Mouse (Mus musculus) cerebellum, adult 2 months (tissue): Measurements from ENCODE around the gene Gm49340. TPM values are rescaled to one million over a fixed set of nuclear protein-coding genes. Genes with fewer than 3 reads are reported as not detected.

Source experiments
- DNase-seq, 2 experiments: peaks; one replicate each; pipeline ENCODE4 v3.0.0; 2021
- H3K27ac ChIP-seq: fragments of 200-500 bp; 2 replicates; pipeline ENCODE4 v1.5.1; 2012; ENCODE audit warnings: low read length, control low read depth, inconsistent platforms; ENCODE audit not compliant: insufficient read depth
- H3K27me3 ChIP-seq: fragments of 200-500 bp; 2 replicates; pipeline ENCODE4 v1.6.1; 2012; ENCODE audit warnings: inconsistent platforms, mild to moderate bottlenecking, low read length, moderate library complexity; ENCODE audit not compliant: control insufficient read depth, insufficient read depth
- H3K4me1 ChIP-seq: fragments of 200-500 bp; 2 replicates; pipeline ENCODE4 v1.6.1; 2011; ENCODE audit warnings: low read length; ENCODE audit not compliant: control insufficient read depth, insufficient read depth
- H3K4me3 ChIP-seq: fragments of 200-500 bp; replicated peaks from 2 replicates; pipeline ENCODE3; 2011; ENCODE audit warnings: mild to moderate bottlenecking, low read depth, low read length, control low read depth; ENCODE audit not compliant: insufficient read depth
- CTCF ChIP-seq: fragments of 200-500 bp; IDR thresholded peaks from 2 replicates; pipeline ENCODE4 v1.5.1; 2011; ENCODE audit warnings: low read depth, mild to moderate bottlenecking, control low read depth, low read length, moderate library complexity, borderline replicate concordance; ENCODE audit not compliant: insufficient read depth
- POLR2A ChIP-seq: fragments of 200-500 bp; IDR thresholded peaks from 2 replicates; pipeline ENCODE4 v1.6.1; 2011; ENCODE audit warnings: low read length, control low read depth, borderline replicate concordance; ENCODE audit not compliant: insufficient read depth
- WGBS: fragments of 180-500 bp; shearing (Covaris S2); methylation state at CpG from one replicate; pipeline ENCODE4 v1.1.7; 2018; 5-methylcytosine and 5-hydroxymethylcytosine counted together
- polyA plus RNA-seq: library from polyadenylated mRNA; depleted of rRNA; stranded (reverse); fragments of >200 nt; gene quantifications from 2 replicates; pipeline ENCODE4 v1.2.3, GENCODE M21; 2012; rRNA removed

Gm49340 gene
- not detected in 2 replicates for polyA plus RNA-seq

DNA sequence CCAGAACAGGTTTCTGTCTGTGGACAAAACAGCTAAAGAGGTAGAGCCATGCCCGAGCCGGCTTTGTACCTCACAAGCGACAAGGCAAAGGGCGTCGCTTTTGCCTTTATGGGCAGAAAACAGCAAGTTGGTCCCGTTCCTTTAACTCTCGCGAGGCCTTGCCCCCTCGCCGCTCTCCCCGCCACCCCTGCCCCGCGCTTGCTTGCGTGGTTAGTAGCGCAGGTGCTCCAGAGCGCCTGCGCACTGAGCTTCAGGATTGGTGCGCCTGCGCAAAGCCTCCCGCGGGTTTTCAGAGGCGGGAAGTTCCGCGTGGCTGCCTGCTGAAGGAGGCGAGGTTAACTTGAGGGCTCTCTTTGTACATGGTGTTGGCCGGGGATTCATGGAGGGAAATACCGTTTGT is at the start of gene Gm49340, which contains the start of the genes Aspa and Spata22:
TSS of gene Gm49340 (plus strand) at position 300 of the 400 bp plus-strand sequence.
TSS of gene Aspa (minus strand) at position 155 of the 400 bp plus-strand sequence.
TSS of gene Spata22 (plus strand) at position 300 of the 400 bp plus-strand sequence.
- WGBS: 85% methylated on average over 27 of the region's 27 CpGs
- TF ChIP-seq CTCF: no peak
- Histone ChIP-seq H3K4me1 (no peaks in the 10 kb centered on the region), H3K27ac (no peak within 1 kb of the TSS), H3K27me3 (no peaks in the 10 kb centered on the region), H3K4me3 (no peak within 1 kb of the TSS)
- no peak for DNase-seq

DNA sequence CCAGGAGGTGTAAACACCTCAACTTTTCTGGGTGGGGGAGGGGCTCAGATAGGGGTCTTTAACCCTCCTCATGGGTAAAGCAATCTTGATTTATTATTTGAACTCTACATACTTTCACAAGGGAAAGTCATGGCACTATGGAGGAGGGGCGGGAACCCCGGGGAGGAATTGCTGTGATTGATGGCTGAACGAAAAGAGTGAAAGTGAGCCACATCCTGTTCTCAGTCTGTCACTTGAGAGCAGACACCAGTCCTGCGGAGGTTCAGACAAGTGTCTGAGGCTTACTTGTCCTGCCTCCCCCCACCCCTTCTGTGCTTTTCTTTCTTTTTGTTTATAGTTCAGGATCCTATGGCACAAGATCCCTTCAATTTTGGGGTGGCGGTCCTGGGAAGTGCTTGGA is 48.8 kb upstream of the Gm49340 start:
- WGBS: 60% methylated on average over 5 of the region's 5 CpGs
- no peaks in the 10 kb centered on the region for H3K4me1 ChIP-seq
- TF ChIP-seq CTCF (no peak), POLR2A (no peak)

DNA sequence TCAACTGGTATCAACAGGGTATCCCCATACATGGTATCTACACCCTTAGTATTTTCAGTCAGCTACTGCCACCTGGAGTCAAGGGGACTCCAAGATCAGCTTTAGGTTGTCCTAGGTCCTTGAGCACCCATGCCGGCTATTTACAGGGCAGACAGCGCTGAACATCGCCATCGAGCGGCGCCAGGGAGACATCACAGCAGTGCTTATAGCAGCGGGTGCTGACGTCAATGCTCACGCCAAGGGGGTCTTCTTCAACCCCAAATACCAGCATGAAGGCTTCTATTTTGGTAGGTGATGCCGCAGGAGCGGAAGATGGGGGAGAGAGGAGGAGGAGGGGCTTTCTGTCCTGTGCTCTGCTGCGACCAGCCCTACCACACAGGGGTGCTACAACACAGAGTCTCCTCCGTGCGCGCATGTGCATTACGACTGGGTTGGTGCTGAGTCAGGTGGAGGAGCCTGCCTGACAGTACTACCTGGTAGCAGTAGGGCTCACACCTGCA is 48.0 kb upstream of the Gm49340 start:
- WGBS: 2% methylated on average over 16 of the region's 16 CpGs
- no peak overlapping the region for H3K27ac ChIP-seq

More for the DNA sequence above, 48.8 kb upstream of the Gm49340 start:
- no peak for DNase-seq
- no peaks in the 10 kb centered on the region for H3K27me3 ChIP-seq
- no peak overlapping the region for H3K27ac ChIP-seq
- no peak overlapping the region for H3K4me3 ChIP-seq

DNA sequence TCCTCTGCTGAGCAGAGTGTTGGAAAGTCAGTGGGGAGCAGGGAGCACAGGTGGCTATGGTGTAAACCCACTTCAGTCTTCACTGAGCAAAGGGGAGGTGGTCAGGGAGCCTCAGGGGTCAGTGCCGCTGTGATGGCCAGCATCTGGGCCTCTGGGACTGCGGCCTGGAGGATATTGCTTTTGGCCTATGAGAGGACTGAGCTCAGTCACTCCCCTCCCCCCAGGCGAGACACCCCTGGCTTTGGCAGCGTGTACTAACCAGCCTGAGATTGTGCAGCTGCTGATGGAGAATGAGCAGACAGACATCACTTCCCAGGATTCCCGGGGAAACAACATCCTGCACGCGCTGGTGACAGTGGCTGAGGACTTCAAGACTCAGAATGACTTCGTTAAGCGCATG is 46.2 kb upstream of the Gm49340 start:
- no peak for TF ChIP-seq CTCF
- TF ChIP-seq POLR2A: no peak
- H3K4me3 ChIP-seq: no peak overlapping the region
- H3K27ac ChIP-seq: no peak overlapping the region
- H3K4me1 ChIP-seq: no peaks in the 10 kb centered on the region
- DNase-seq: no peak
- no peaks in the 10 kb centered on the region for H3K27me3 ChIP-seq
- 64% methylated on average over 9 of the region's 9 CpGs for WGBS

More for the DNA sequence above, 48.0 kb upstream of the Gm49340 start:
- TF ChIP-seq POLR2A: no peak
- TF ChIP-seq CTCF: peak; percentile 49
- H3K4me1 ChIP-seq: no peaks in the 10 kb centered on the region
- DNase-seq: peak; percentile 61 to 72
- H3K4me3 ChIP-seq: peak overlapping the region; percentile 64
- H3K27me3 ChIP-seq: no peaks in the 10 kb centered on the region

DNA sequence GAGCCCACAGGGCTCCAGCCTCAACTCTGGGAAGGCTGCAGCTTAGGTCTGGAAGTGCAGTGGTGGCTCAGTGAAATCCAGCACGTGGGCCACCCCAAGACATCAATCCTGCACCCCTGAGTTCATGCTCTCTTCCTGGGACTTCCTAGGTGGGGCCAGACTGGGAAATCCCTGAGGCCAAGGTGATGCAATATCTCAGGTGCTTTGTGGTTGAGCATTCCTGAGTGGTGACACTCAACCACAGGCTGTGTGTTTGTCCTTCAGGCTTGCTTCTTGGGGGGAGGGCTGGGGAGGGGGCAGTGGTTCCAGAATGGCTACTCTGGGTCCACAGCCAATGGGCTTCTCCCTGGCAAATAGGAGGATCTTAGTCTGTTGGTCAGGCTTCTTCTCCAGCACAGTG is 45.6 kb upstream of the Gm49340 start:
- Histone ChIP-seq H3K4me3 (no peak overlapping the region), H3K4me1 (no peaks in the 10 kb centered on the region), H3K27me3 (no peaks in the 10 kb centered on the region), H3K27ac (no peak overlapping the region)
- TF ChIP-seq POLR2A (no peak), CTCF (no peak)
- DNase-seq: no peak
- 47% methylated on average over 1 of the region's 1 CpGs for WGBS

DNA sequence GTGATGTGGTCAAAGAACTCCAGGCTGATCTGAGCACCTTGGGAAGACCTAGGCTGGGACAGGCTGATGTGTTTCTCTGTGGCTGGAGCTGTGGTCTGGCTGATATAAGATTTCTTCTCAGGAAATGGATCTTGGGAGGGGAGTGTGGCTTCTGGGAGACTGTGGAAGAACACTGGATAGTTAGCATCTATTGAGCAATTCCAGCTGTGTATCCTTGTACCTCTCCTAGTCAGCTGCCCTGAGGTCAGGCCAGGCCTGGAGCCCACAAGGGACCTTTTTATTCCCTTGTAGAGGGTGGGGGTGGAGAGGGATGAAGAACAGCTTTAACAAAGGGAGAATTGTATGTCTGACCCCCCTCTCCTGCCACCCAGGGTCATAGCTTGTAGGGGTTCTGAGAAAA is 45.2 kb upstream of the Gm49340 start:
- Histone ChIP-seq H3K4me1 (no peaks in the 10 kb centered on the region), H3K27ac (no peak overlapping the region; the same call in 1 of the 2 replicates), H3K27me3 (no peaks in the 10 kb centered on the region), H3K4me3 (no peak overlapping the region)
- DNase-seq: peak in 1 of 2 experiments; percentile 14
- no peak for TF ChIP-seq CTCF
- no peak for TF ChIP-seq POLR2A

DNA sequence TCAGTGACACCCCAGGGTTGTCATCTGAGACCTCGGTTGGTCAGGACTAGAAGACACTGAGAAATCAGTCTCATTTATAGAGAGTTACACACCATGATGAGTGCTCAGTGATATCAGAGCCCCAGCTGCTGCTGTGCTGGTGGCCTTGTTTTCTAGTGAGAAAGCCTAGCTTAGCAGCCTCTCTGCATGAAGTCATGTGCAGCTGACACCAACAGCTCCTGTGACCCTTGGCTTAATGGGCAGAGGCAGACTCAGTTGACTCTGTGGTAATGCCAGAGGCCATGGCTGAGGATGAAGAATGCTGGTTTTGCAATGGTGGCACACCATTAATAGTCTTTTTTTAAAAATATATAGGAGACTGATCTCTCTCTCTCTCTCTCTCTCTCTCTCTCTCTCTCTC is 39.9 kb upstream of the Gm49340 start:
- H3K27me3 ChIP-seq: no peaks in the 10 kb centered on the region
- no peak overlapping the region for H3K4me3 ChIP-seq
- TF ChIP-seq POLR2A: no peak
- TF ChIP-seq CTCF: no peak
- no peak for DNase-seq
- no peaks in the 10 kb centered on the region for H3K4me1 ChIP-seq
- no peak overlapping the region for H3K27ac ChIP-seq
- WGBS: 80% methylated on average over 1 of the region's 1 CpGs

DNA sequence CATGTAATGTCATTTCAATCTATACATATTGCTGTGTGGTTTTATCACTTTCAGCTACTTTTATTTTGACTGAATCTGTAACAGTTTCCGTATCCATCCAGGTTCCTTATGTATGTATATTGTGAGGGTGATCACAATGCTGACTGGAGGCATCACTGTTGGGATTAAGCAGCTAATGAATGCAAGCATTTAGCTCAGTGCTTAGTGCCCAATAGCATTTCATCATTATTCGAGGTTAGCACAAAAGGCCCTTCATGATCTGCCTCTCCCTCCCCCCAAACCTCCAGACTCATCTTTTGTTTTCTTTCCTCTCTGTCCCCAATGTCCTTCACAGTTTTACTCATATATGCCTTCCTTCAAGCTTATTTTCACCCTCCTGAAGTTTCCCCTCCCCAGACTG is 26.4 kb upstream of the Gm49340 start:
- TF ChIP-seq CTCF: no peak
- TF ChIP-seq POLR2A: no peak
- WGBS: 41% methylated on average over 2 of the region's 2 CpGs
- H3K27ac ChIP-seq: no peak overlapping the region
- no peaks in the 10 kb centered on the region for H3K27me3 ChIP-seq
- DNase-seq: no peak
- H3K4me3 ChIP-seq: no peak overlapping the region
- no peaks in the 10 kb centered on the region for H3K4me1 ChIP-seq
